Mouse (Mus musculus) olfactory bulb, adult 2 months (tissue): Measurements from ENCODE around the gene Lrrc58.

Source experiments
- CTCF ChIP-seq: fragments of 200-500 bp; IDR thresholded peaks from 2 replicates; pipeline ENCODE4 v1.5.1; 2012; ENCODE audit warnings: low read depth, mild to moderate bottlenecking, low read length, moderate library complexity; ENCODE audit not compliant: insufficient read depth
- POLR2A ChIP-seq: fragments of 200-500 bp; IDR thresholded peaks from 2 replicates; pipeline ENCODE4 v1.6.1; 2012; ENCODE audit warnings: mild to moderate bottlenecking, low read depth, low read length, moderate library complexity; ENCODE audit not compliant: insufficient read depth

GRCm38 (mm10) chr16:37860213-37860612 lies 8.0 kb upstream of the Lrrc58 start:
- TF ChIP-seq CTCF (no peak), POLR2A (no peak)
